Mouse (Mus musculus) ES-E14 (cell line): ENCODE data around the gene Hsdl2. TPM values are rescaled to one million over a fixed set of nuclear protein-coding genes. Genes with fewer than 3 reads are reported as not detected.

Experiments used
- DNase-seq: peaks from one replicate; pipeline ENCODE4 v3.0.0-alpha.2; 2013; ENCODE audit warnings: low read depth, low spot score
- H3K27ac ChIP-seq: 2 replicates; pipeline ENCODE4 v1.5.1; 2012; ENCODE audit warnings: low read depth, mild to moderate bottlenecking, low read length, moderate library complexity, mixed read lengths; ENCODE audit not compliant: poor library complexity, insufficient read depth, severe bottlenecking
- H3K36me3 ChIP-seq: 2 replicates; pipeline ENCODE4 v1.6.1; 2012; ENCODE audit warnings: mild to moderate bottlenecking, low read length, moderate library complexity, mixed read lengths; ENCODE audit not compliant: control insufficient read depth, poor library complexity, insufficient read depth, severe bottlenecking
- H3K4me1 ChIP-seq, 2 experiments: fragments of 150-350 bp in 1 of 2; sonication (generic) in 1 of 2; 2 replicates each; pipeline ENCODE4 v1.6.1; 2012; ENCODE audit warnings: low read length in 2 of 2, mild to moderate bottlenecking in 1 of 2, mixed read lengths in 1 of 2; ENCODE audit not compliant: control insufficient read depth in 2 of 2, insufficient read depth in 2 of 2, poor library complexity in 1 of 2
- H3K4me3 ChIP-seq, 2 experiments: fragments of 150-350 bp in 1 of 2; sonication (generic) in 1 of 2; 2 replicates each; pipeline ENCODE4 v1.5.1; 2012; ENCODE audit warnings: low read length in 2 of 2, low read depth in 1 of 2, mild to moderate bottlenecking in 1 of 2, mixed read lengths in 1 of 2; ENCODE audit not compliant: insufficient read depth in 1 of 2, poor library complexity in 1 of 2, severe bottlenecking in 1 of 2
- H3K9ac ChIP-seq: 2 replicates; pipeline ENCODE4 v1.6.1; 2012; ENCODE audit warnings: low read depth, mild to moderate bottlenecking, low read length, mixed read lengths; ENCODE audit not compliant: poor library complexity, insufficient read depth, severe bottlenecking
- H3K9me3 ChIP-seq: fragments of 150-350 bp; sonication (generic); 2 replicates; pipeline ENCODE4 v1.6.1; 2012; ENCODE audit warnings: low read depth, mild to moderate bottlenecking, low read length; ENCODE audit not compliant: control insufficient read depth, insufficient read depth
- CHD2 ChIP-seq: IDR thresholded peaks from 2 replicates; pipeline ENCODE4 v1.6.1; 2014; ENCODE audit warnings: mild to moderate bottlenecking, low read depth, low read length, inconsistent platforms
- HCFC1 ChIP-seq: IDR thresholded peaks from 2 replicates; pipeline ENCODE4 v1.6.1; 2012; ENCODE audit warnings: low read length, inconsistent platforms, borderline replicate concordance; ENCODE audit not compliant: insufficient read depth
- MAFK ChIP-seq: IDR thresholded peaks from 2 replicates; pipeline ENCODE4 v1.6.1; 2014; ENCODE audit warnings: mild to moderate bottlenecking, low read depth, low read length, inconsistent platforms; ENCODE audit not compliant: insufficient read depth
- ZC3H11A ChIP-seq: IDR thresholded peaks from 2 replicates; pipeline ENCODE4 v1.6.1; 2012; ENCODE audit warnings: low read depth, mild to moderate bottlenecking, inconsistent platforms, low read length, borderline replicate concordance
- ZNF384 ChIP-seq: IDR thresholded peaks from 2 replicates; pipeline ENCODE4 v1.6.1; 2012; ENCODE audit warnings: low read depth, low read length, inconsistent platforms
- in situ Hi-C, 2 experiments: fragments of 600-800 bp; cut with MboI; formaldehyde crosslinking; loops; one replicate each; pipeline ENCODE4 v1.15.1; 2025; ENCODE audit warnings: low sequenced_read_pairs in 2 of 2, inconsistent platforms in 1 of 2; ENCODE audit not compliant: unreplicated experiment in 2 of 2
- total RNA-seq: library from RNA; depleted of rRNA; stranded (reverse); fragments of 300-350 nt; gene quantifications from 2 replicates; pipeline ENCODE4 v1.2.3, GENCODE M21; 2012; rRNA removed

Gene Hsdl2
- total RNA-seq: 4.2 and 7.1 TPM in 2 replicates

- Histone ChIP-seq H3K9ac (peak within 1 kb of the TSS; percentile 83), H3K36me3 (no peaks in the 10 kb centered on the region), H3K9me3 (no peaks in the 10 kb centered on the region), H3K27ac (no peak within 1 kb of the TSS), H3K4me1 (peaks cover 0 to 5% of the 10 kb centered on the region in 2 experiments; a peak in 2 of 4 replicates), H3K4me3 (peak within 1 kb of the TSS; percentile 77 to 97)
- DNase-seq: peak; percentile 100
- in situ Hi-C loops: loop anchor here in 1 of 2 experiments (25.0 kb wide), 1 partner anchor 469 kb away; no protein-coding TSS in a partner anchor
- TF ChIP-seq ZC3H11A: no peak
- TF ChIP-seq ZNF384: no peak
- no peak for TF ChIP-seq CHD2
- no peak for TF ChIP-seq MAFK
- no peak for TF ChIP-seq HCFC1
Measured at GRCm38 (mm10) chr4:59581314-59582185, at the start of gene Hsdl2. Gene Hsdl2, plus strand, starts transcription at chr4:59581563.

DNA sequence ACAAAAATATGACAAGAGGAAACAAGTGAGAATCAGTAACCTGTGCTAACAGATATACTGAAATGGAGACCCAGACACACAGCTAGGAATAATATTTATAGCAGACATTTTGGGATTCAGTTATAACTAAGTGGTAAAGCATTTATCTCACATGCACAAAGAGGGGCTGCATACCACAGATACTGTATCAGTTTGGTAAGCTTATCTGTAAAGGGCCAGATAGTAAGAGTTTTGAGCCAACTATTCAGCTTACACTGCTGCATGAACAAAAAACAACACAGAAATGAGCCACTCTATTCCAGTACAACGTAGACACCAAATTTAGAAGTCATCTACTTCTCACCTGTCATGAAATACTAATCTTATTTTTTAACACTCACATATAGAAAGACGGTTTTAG, 48.1 kb upstream of the Hsdl2 start:
- DNase-seq: no peak
- Histone ChIP-seq H3K36me3 (no peaks in the 10 kb centered on the region), H3K4me1 (no peaks in the 10 kb centered on the region; a peak in 1 of 4 replicates), H3K9me3 (no peaks in the 10 kb centered on the region), H3K27ac (no peak overlapping the region), H3K9ac (no peak overlapping the region), H3K4me3 (no peak overlapping the region)
- in situ Hi-C loops: no loop called here
- TF ChIP-seq ZC3H11A (no peak), MAFK (no peak), CHD2 (no peak), ZNF384 (no peak), HCFC1 (no peak)

DNA sequence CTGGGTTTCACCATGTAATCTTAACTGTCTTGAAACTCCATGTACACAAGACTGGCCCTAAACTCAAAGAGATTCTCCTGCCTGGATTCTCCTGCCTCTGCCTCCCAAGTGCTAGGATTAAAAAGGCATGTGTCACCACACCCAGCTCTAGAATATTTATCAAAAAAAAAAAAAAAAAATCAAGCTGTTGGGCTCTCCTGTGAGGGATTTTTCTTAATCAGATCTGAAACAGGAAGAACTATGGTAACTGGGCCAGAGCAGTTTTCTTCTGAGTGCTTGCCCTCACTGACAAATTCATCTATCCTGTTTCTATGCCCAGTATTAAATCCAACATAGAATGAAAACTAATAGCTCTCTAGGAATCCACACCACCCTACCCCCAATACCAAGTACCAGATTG, 45.7 kb upstream of the Hsdl2 start:
- Histone ChIP-seq H3K9ac (no peak overlapping the region), H3K4me3 (no peak overlapping the region), H3K9me3 (no peaks in the 10 kb centered on the region), H3K4me1 (no peaks in the 10 kb centered on the region; a peak in 1 of 4 replicates), H3K27ac (no peak overlapping the region), H3K36me3 (no peaks in the 10 kb centered on the region)
- TF ChIP-seq CHD2 (no peak), ZNF384 (no peak), ZC3H11A (no peak), HCFC1 (no peak), MAFK (no peak)
- DNase-seq: no peak
- in situ Hi-C loops: no loop called here

GRCm38 (mm10) chr4:59536281-59536680, 45.1 kb upstream of the Hsdl2 start:
- in situ Hi-C loops: no loop called here
- Histone ChIP-seq H3K4me3 (no peak overlapping the region), H3K27ac (no peak overlapping the region), H3K4me1 (no peaks in the 10 kb centered on the region; a peak in 1 of 4 replicates), H3K36me3 (no peaks in the 10 kb centered on the region), H3K9ac (no peak overlapping the region), H3K9me3 (no peaks in the 10 kb centered on the region)
- no peak for DNase-seq
- no peak for TF ChIP-seq ZNF384
- no peak for TF ChIP-seq ZC3H11A
- TF ChIP-seq HCFC1: no peak
- TF ChIP-seq MAFK: no peak
- TF ChIP-seq CHD2: no peak
